In genomic region chr16:11809615-11810014, GRCm38 (mm10) we compare ENCODE assay signal across 14 mouse cellular contexts.
"Had no signal": no experiment of that assay in that cellular context is flagged by ENCODE, and none has a peak within 500 bp of the region (broad histone marks: within the 10 kb centered on the region; RNA-seq: fewer than 3 reads in every experiment).

No protein-coding gene starts in this region.

- H3K9me3 ChIP-seq: liver, embryonic 15.5 days; megakaryocyte, embryonic 14.5 days; neural tube, embryonic 13.5 days; stomach, embryonic 15.5 days had no signal

- H3K9ac ChIP-seq: liver, embryonic 15.5 days; lung, embryonic 14.5 days; neural tube, embryonic 13.5 days; stomach, embryonic 15.5 days had no signal

- H3K27me3 ChIP-seq: liver, embryonic 15.5 days; megakaryocyte, embryonic 14.5 days; neural tube, embryonic 13.5 days; stomach, embryonic 15.5 days had no signal

- H3K27ac ChIP-seq: kidney, postnatal 0 days; liver, embryonic 15.5 days; neural tube, embryonic 13.5 days; stomach, embryonic 15.5 days had no signal

- H3K4me3 ChIP-seq: liver, embryonic 15.5 days; megakaryocyte, embryonic 14.5 days; neural tube, embryonic 13.5 days; stomach, embryonic 15.5 days had no signal

- ATAC-seq: midbrain, embryonic 16.5 days had no signal

- H3K36me3 ChIP-seq: liver, embryonic 15.5 days; neural tube, embryonic 13.5 days; stomach, embryonic 15.5 days had no signal

- H3K4me2 ChIP-seq: liver, embryonic 11.5 days; liver, embryonic 15.5 days; lung, embryonic 14.5 days; midbrain, embryonic 11.5 days; neural tube, embryonic 13.5 days; stomach, embryonic 15.5 days had no signal

- DNase-seq: kidney, postnatal 36 days; lung, embryonic 14.5 days; lung, postnatal 10 days; retina, postnatal 1 day; thymus, adult 2 months; thymus, postnatal 25 days had no signal

- H3K4me1 ChIP-seq: liver, embryonic 15.5 days; neural tube, embryonic 13.5 days; stomach, embryonic 15.5 days had no signal
